Mouse (Mus musculus) neural tube, embryonic 11.5 days (tissue): ENCODE results near the gene Arhgap23. TPM values are rescaled to one million over a fixed set of nuclear protein-coding genes. Genes with fewer than 3 reads are reported as not detected.

ENCODE experiments used
- ATAC-seq: fragments of 200-750 bp; cut with Nextera tagmentation; 2 replicates; pipeline ENCODE4 v1.8.0; 2017; ENCODE audit warnings: moderate number of reproducible peaks, mild to moderate bottlenecking, moderate TSS enrichment, moderate library complexity; ENCODE audit not compliant: insufficient read depth, low FRiP score, low TSS enrichment
- DNase-seq: peaks from one replicate; pipeline ENCODE4 v3.0.0-alpha.2; 2015; ENCODE audit warnings: low spot score
- H3K27ac ChIP-seq: fragments of 300-500 bp; sonication (generic); 2 replicates; pipeline ENCODE4 v1.5.1; 2014; ENCODE audit warnings: low read depth, mild to moderate bottlenecking, low read length
- H3K27me3 ChIP-seq: fragments of 300-500 bp; sonication (generic); 2 replicates; pipeline ENCODE4 v1.6.1; 2014; ENCODE audit warnings: mild to moderate bottlenecking, low read length, mixed read lengths; ENCODE audit not compliant: control insufficient read depth, insufficient read depth
- H3K36me3 ChIP-seq: fragments of 300-500 bp; sonication (generic); 2 replicates; pipeline ENCODE4 v1.6.1; 2014; ENCODE audit warnings: mild to moderate bottlenecking, low read length, moderate library complexity, mixed read lengths; ENCODE audit not compliant: control insufficient read depth, insufficient read depth
- H3K4me1 ChIP-seq: fragments of 300-500 bp; sonication (generic); 2 replicates; pipeline ENCODE4 v1.6.1; 2014; ENCODE audit warnings: low read length, mixed read lengths; ENCODE audit not compliant: control insufficient read depth, insufficient read depth
- H3K4me2 ChIP-seq: fragments of 300-500 bp; sonication (generic); 2 replicates; pipeline ENCODE4 v1.6.1; 2014; ENCODE audit warnings: low read depth, mild to moderate bottlenecking, moderate library complexity
- H3K4me3 ChIP-seq: fragments of 300-500 bp; sonication (generic); 2 replicates; pipeline ENCODE4 v1.5.1; 2014; ENCODE audit warnings: low read depth, low read length
- H3K9ac ChIP-seq: fragments of 300-500 bp; sonication (generic); 2 replicates; pipeline ENCODE4 v1.6.1; 2014; ENCODE audit warnings: mild to moderate bottlenecking, low read length
- H3K9me3 ChIP-seq: fragments of 300-500 bp; sonication (generic); 2 replicates; pipeline ENCODE4 v1.6.1; 2016; ENCODE audit warnings: low read length; ENCODE audit not compliant: control insufficient read depth
- WGBS: fragments of 180-500 bp; shearing (Covaris S2); extraction: QIAGEN DNeasy Blood & Tissue Kit; methylation state at CpG from one replicate; pipeline ENCODE4 v1.1.7; 2014; 5-methylcytosine and 5-hydroxymethylcytosine counted together
- polyA plus RNA-seq: library from polyadenylated mRNA; unstranded; fragments of >200 nt; fragmentation: Nextera tagmentation; extraction: Ambion mirVana; gene quantifications from 2 replicates; pipeline ENCODE4 v1.2.1, GENCODE M21; 2014

Arhgap23 gene
- polyA plus RNA-seq, 1 experiment from 2014 or later: 5.2 TPM

DNA sequence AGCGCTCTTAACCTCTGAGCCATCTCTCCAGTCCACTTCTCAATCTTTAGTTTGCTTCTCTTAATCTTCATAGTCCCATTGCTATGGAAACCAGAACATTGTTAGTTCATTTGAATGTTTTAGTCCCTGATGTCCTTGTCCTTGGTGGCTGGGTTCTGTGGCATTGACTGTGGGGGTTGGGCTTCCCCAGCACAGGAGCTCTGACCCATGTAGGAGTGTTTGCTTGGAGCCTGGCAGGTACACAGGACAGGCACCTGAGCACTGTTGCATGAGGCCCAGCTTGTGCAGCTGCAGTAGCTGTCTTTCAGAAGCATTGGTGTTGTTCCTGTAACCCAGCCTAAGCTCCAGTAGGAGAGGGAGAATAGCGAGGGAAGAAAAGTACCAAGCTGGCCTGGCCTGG lies 27.5 kb upstream of the Arhgap23 start:
- Histone ChIP-seq H3K27me3 (no peaks in the 10 kb centered on the region), H3K9me3 (no peaks in the 10 kb centered on the region), H3K4me1 (no peaks in the 10 kb centered on the region), H3K9ac (no peak overlapping the region), H3K27ac (no peak overlapping the region), H3K4me2 (no peak overlapping the region), H3K36me3 (peaks cover 17% of the 10 kb centered on the region), H3K4me3 (no peak overlapping the region)
- ATAC-seq (no peak), DNase-seq (no peak)
- 95% methylated on average over 2 of the region's 2 CpGs for WGBS

GRCm38 (mm10) chr11:97389127-97389526 lies 26.2 kb upstream of the Arhgap23 start:
- WGBS: 87% methylated on average over 8 of the region's 8 CpGs
- H3K9ac ChIP-seq: no peak overlapping the region
- H3K9me3 ChIP-seq: no peaks in the 10 kb centered on the region
- no peak overlapping the region for H3K27ac ChIP-seq
- no peak overlapping the region for H3K4me2 ChIP-seq
- H3K4me1 ChIP-seq: no peaks in the 10 kb centered on the region
- DNase-seq: no peak
- peaks cover 12% of the 10 kb centered on the region for H3K36me3 ChIP-seq
- no peak overlapping the region for H3K4me3 ChIP-seq
- no peak for ATAC-seq
- H3K27me3 ChIP-seq: no peaks in the 10 kb centered on the region

GRCm38 (mm10) chr11:97393658-97394057 lies 21.7 kb upstream of the Arhgap23 start:
- Histone ChIP-seq H3K9ac (no peak overlapping the region), H3K27ac (no peak overlapping the region), H3K9me3 (no peaks in the 10 kb centered on the region), H3K4me2 (no peak overlapping the region), H3K27me3 (no peaks in the 10 kb centered on the region), H3K4me1 (no peaks in the 10 kb centered on the region), H3K36me3 (peaks cover 10% of the 10 kb centered on the region), H3K4me3 (no peak overlapping the region)
- DNase-seq (no peak), ATAC-seq (no peak)
- 77% methylated on average over 11 of the region's 11 CpGs for WGBS

- ATAC-seq (no peak), DNase-seq (no peak)
- Histone ChIP-seq H3K9me3 (no peaks in the 10 kb centered on the region), H3K4me3 (no peak overlapping the region), H3K27me3 (no peaks in the 10 kb centered on the region), H3K4me2 (no peak overlapping the region), H3K4me1 (no peaks in the 10 kb centered on the region), H3K36me3 (peaks cover 10% of the 10 kb centered on the region), H3K9ac (no peak overlapping the region), H3K27ac (no peak overlapping the region)
- 85% methylated on average over 11 of the region's 11 CpGs for WGBS
Observed at GRCm38 (mm10) chr11:97394146-97394545, 21.2 kb upstream of the Arhgap23 start.

DNA sequence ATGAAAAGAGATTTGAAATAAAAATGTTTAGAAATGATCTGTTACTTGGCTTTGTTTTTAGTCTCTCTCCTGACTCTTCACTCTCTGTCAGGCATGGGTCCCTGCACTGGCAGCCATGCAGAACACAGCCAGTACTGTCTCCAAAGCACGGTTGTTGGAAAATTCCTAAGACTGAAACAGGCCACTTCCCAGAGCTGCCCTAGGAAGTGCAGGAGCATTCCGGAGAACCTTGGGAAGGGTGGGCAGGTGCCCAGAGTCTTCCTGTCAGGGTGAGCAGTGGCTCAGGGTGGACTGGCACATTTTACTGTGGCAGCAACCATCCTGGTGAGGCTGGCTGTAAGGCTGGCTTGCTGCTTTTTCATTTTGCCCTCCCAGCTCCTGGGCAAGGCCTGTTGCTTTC lies 16.8 kb upstream of the Arhgap23 start:
- Histone ChIP-seq H3K4me1 (peaks cover 9% of the 10 kb centered on the region; the same call in 1 of the 2 replicates), H3K27me3 (no peaks in the 10 kb centered on the region), H3K4me2 (no peak overlapping the region), H3K9me3 (no peaks in the 10 kb centered on the region), H3K27ac (no peak overlapping the region), H3K36me3 (no peaks in the 10 kb centered on the region; the same call in 1 of the 2 replicates), H3K4me3 (no peak overlapping the region), H3K9ac (no peak overlapping the region)
- 79% methylated on average over 2 of the region's 2 CpGs for WGBS
- ATAC-seq: no peak
- no peak for DNase-seq

- Histone ChIP-seq H3K4me1 (peaks cover 15% of the 10 kb centered on the region), H3K4me2 (peak overlapping the region; percentile 42), H3K36me3 (no peaks in the 10 kb centered on the region; the same call in 1 of the 2 replicates), H3K27ac (no peak overlapping the region), H3K9me3 (no peaks in the 10 kb centered on the region), H3K4me3 (peak overlapping the region; percentile 17), H3K27me3 (no peaks in the 10 kb centered on the region), H3K9ac (no peak overlapping the region)
- WGBS: 4% methylated on average over 23 of the region's 23 CpGs
- DNase-seq (peak; percentile 88), ATAC-seq (peak; percentile 66; the same call in 1 of the 2 replicates)
Observed at GRCm38 (mm10) chr11:97399958-97400710, 15.2 kb upstream of the Arhgap23 start.

- 17% methylated on average over 6 of the region's 6 CpGs for WGBS
- DNase-seq: no peak
- no peak overlapping the region for H3K4me2 ChIP-seq
Observed at GRCm38 (mm10) chr11:97401082-97401481, 14.3 kb upstream of the Arhgap23 start.

GRCm38 (mm10) chr11:97401686-97402435 lies 13.5 kb upstream of the Arhgap23 start:
- no peaks in the 10 kb centered on the region for H3K36me3 ChIP-seq
- H3K9ac ChIP-seq: no peak overlapping the region
- H3K4me1 ChIP-seq: peaks cover 25% of the 10 kb centered on the region
- no peak overlapping the region for H3K4me3 ChIP-seq
- no peak overlapping the region for H3K27ac ChIP-seq
- ATAC-seq: no peak
- DNase-seq: no peak
- no peak overlapping the region for H3K4me2 ChIP-seq
- 82% methylated on average over 3 of the region's 3 CpGs for WGBS
- peaks cover 9% of the 10 kb centered on the region; the same call in 1 of the 2 replicates for H3K27me3 ChIP-seq
- no peaks in the 10 kb centered on the region for H3K9me3 ChIP-seq

More at GRCm38 (mm10) chr11:97401082-97401481, 14.3 kb upstream of the Arhgap23 start:
- H3K27ac ChIP-seq: peak overlapping the region; percentile 49; the same call in 1 of the 2 replicates
- H3K4me3 ChIP-seq: no peak overlapping the region
- peaks cover 4% of the 10 kb centered on the region; the same call in 1 of the 2 replicates for H3K27me3 ChIP-seq
- no peaks in the 10 kb centered on the region; the same call in 1 of the 2 replicates for H3K36me3 ChIP-seq
- 0 out of 2 replicates have a peak overlapping the region, but pooled peaks have one; percentile 10 for H3K9ac ChIP-seq
- H3K9me3 ChIP-seq: no peaks in the 10 kb centered on the region
- H3K4me1 ChIP-seq: peaks cover 22% of the 10 kb centered on the region
- ATAC-seq: no peak
